Mouse (Mus musculus) stomach, adult 2 months (tissue): ENCODE measurements around the gene Dhps. TPM values are rescaled to one million over a fixed set of nuclear protein-coding genes. Genes with fewer than 3 reads are reported as not detected.

Experiments used
- polyA plus RNA-seq: library from polyadenylated mRNA; depleted of rRNA; stranded (reverse); fragments of >200 nt; gene quantifications from 2 replicates; pipeline ENCODE4 v1.2.3, GENCODE M21; 2012; rRNA removed

The Dhps gene
- polyA plus RNA-seq = 23.1 and 46.6 TPM in 2 replicates

GRCm38 (mm10) chr8:85071514-85072281 lies at the start of gene Dhps:
TSS of gene Dhps (plus strand) at chr8:85071757.

GRCm38 (mm10) chr8:85025098-85025932 lies 46.2 kb upstream of the Dhps start, which contains the start of gene Asna1:
TSS of gene Asna1 (minus strand) at chr8:85025281.

DNA sequence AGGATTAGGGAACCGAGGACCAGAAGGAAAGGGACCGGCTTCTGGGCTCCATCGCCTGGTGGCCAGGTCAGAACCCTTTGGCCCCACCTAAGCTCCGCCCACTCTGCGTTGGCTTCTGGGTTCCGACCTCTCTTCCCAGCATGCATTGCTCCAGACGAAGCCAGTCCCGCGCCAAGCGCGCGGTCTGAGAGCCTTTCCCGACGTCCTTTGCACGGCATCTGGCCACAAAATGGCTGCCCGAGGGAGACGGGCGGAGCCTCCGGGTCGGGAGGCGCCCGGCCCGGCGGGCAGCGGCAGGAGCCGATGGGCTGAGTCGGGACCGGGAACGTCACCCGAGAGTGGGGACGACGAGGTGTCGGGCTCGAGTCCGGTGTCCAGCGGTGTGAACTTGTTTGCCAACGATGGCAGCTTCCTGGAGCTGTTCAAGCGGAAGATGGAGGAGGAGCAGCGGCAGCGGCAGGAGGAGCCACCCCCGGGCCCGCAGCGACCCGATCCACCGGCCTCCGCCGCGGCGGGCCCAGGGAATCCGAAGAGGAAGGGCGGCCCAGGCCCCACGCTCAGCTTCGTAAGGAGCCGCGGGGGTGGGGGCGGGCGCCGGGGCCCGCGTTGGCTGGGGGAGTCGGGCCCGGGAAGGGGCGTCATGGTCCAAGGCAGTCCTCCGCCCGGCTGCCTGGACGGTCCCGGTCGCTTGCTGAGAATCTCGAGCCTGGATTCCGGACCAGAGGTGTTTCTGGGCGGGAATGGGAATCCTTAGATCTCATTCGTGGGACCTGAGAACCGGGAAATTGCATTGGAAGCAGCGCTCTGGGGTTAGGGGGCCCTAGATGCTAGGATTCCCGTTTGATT lies 44.7 kb upstream of the Dhps start, which contains the start of gene Trir:
Trir (plus strand) TSS at position 154 of the 846 bp plus-strand sequence.

DNA sequence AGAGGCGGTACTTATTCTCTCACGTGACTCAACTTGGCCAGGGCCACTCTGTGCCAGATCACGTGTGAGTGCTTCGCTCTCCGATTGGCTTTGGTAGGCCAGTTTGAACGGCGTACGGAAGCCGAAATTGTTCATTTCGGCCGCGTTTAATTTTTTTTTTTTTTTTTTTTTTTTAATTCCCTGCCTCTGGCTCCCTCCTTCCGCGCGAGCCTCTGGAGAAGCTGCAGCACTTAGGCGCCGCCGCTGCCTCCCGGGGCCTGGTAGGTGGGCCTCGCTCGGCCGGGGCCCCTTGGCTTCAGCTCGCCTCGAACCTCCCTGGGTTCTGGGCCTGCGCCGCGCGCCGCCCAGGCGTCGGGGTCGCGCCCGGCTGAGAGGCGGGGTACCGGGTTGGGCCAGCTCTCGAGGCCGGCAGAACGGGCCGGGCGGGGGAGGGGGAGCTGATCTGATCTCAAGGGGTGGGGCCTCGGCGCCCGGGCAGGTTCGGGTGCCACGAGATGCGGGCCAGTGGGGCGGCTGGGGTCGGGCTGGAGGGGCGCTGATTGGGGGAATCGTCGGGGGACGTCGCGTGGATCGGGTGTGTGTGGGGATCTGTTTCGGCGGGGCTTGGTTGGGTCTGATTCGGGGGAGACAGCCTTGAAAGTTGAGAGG lies 34.7 kb upstream of the Dhps start, which contains the start of gene Tnpo2:
Tnpo2 (plus strand) TSS at position 198 of the 648 bp plus-strand sequence.

GRCm38 (mm10) chr8:85059879-85060616 lies 11.5 kb upstream of the Dhps start, which contains the start of gene Fbxw9:
TSS of gene Fbxw9 (plus strand) at chr8:85060055.

DNA sequence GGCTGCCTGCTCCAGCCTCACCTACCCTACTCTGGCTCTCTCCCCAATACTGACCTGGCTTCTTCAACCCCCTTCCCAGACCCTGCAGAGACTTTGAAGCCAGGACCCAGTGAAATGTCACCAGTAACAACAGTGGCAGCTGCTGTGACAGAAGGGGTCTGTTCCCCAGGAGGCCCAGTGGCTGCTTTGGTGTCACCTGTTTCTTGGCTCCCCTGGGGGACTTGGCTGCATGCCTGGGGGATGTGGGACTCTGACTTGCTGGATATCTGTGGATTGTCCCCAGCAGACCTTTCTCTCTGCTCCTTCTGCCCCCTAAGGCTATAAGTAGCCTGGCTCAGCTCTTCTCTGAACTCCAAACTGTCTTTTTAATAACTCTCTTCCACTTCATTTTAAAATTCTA lies 3.6 kb upstream of the Dhps start, which contains the start of gene Gm5741:
Gm5741 (minus strand) TSS at position 1 of the 400 bp plus-strand sequence.

GRCm38 (mm10) chr8:85080532-85081215 lies 9.1 kb downstream of the Dhps start, which contains the start of gene Wdr83os:
TSS of gene Wdr83os (plus strand) at chr8:85080740.

GRCm38 (mm10) chr8:85081216-85081555 lies 9.6 kb downstream of the Dhps start, which contains the start of gene Wdr83:
TSS of gene Wdr83 (minus strand) at chr8:85081306.

GRCm38 (mm10) chr8:85083108-85083813 lies 11.7 kb downstream of the Dhps start, which contains the start of gene Man2b1:
TSS of gene Man2b1 (plus strand) at chr8:85083270.

DNA sequence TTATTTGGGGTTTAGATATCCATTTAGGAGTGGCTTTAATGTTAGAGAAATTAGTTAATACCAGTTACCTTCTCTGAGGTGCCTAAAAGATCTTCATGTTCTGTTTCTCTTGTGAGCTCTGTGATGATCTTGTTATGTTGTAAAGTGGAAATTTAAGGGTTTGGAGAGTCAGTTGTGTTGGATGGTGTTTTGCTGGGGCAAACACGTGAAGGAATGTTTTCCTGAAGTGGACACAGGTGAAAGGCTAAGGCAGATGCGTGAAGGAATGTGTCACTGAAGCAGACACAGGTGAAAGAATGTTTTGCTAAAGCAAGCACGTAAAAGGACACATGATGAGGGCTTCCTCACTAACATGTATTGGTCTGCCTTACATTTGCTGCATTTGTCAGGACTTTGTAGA lies 51.4 kb downstream of the Dhps start, which contains the start of gene Zfp791:
Zfp791 (minus strand) TSS at position 101 of the 400 bp plus-strand sequence.

Other genes with a start within 250 kb of the Dhps start
- gene Dand5, start 248.9 kb upstream of the Dhps start, polyA plus RNA-seq = 1.1 and 1.3 TPM in 2 replicates
- gene Gadd45gip1, start 240.2 kb upstream of the Dhps start, polyA plus RNA-seq = 20.5 and 114 TPM in 2 replicates
- gene Rad23a, start 231.1 kb upstream of the Dhps start, polyA plus RNA-seq = 34.5 and 34.7 TPM in 2 replicates
- gene Calr, start 224.8 kb upstream of the Dhps start, polyA plus RNA-seq = 52.9 and 61.7 TPM in 2 replicates
- 21.9 and 25.5 TPM in 2 replicates for gene Farsa, start 214.8 kb upstream of the Dhps start, polyA plus RNA-seq
- 0.08 and 0.22 TPM in 2 replicates for gene Syce2, start 199.6 kb upstream of the Dhps start, polyA plus RNA-seq
- 101 and 137 TPM in 2 replicates for gene Gcdh, start 177.8 kb upstream of the Dhps start, polyA plus RNA-seq
- 0.06 and 0.34 TPM in 2 replicates for gene Klf1, start 169.8 kb upstream of the Dhps start, polyA plus RNA-seq
- gene Dnase2a, start 163.2 kb upstream of the Dhps start, polyA plus RNA-seq = 8.6 and 9.6 TPM in 2 replicates
- 0.41 and 0.72 TPM in 2 replicates for gene Mast1, start 134.4 kb upstream of the Dhps start, polyA plus RNA-seq
- gene Rtbdn, start 124.8 kb upstream of the Dhps start, polyA plus RNA-seq = not detected in 2 replicates
- gene Gm49661, start 102.3 kb upstream of the Dhps start, polyA plus RNA-seq = 0.89 TPM in 1 of 2 replicates, not detected in the other
- gene Prdx2, start 102.2 kb upstream of the Dhps start, polyA plus RNA-seq = 79.1 and 81.4 TPM in 2 replicates
- 17.6 and 24.3 TPM in 2 replicates for gene Rnaseh2a, start 102.0 kb upstream of the Dhps start, polyA plus RNA-seq
- 114 and 193 TPM in 2 replicates for gene Junb, start 93.0 kb upstream of the Dhps start, polyA plus RNA-seq
- 14.5 and 15.1 TPM in 2 replicates for gene Hook2, start 81.2 kb upstream of the Dhps start, polyA plus RNA-seq
- gene Best2, start 57.2 kb upstream of the Dhps start, polyA plus RNA-seq = not detected in 2 replicates
- 51.2 and 52.0 TPM in 2 replicates for gene Asna1, start 46.5 kb upstream of the Dhps start, polyA plus RNA-seq
- gene Trir, start 44.9 kb upstream of the Dhps start, polyA plus RNA-seq = 27.6 and 47.2 TPM in 2 replicates
- 18.8 and 27.1 TPM in 2 replicates for gene Tnpo2, start 34.8 kb upstream of the Dhps start, polyA plus RNA-seq
- gene Fbxw9, start 11.7 kb upstream of the Dhps start, polyA plus RNA-seq = 31.9 and 42.6 TPM in 2 replicates
- gene Gm5741, start 3.8 kb upstream of the Dhps start, polyA plus RNA-seq = 1.2 and 1.7 TPM in 2 replicates
- 67.2 and 75.2 TPM in 2 replicates for gene Wdr83os, start 9.0 kb downstream of the Dhps start, polyA plus RNA-seq
- gene Wdr83, start 9.5 kb downstream of the Dhps start, polyA plus RNA-seq = 8.4 and 11.5 TPM in 2 replicates
- gene Man2b1, start 11.5 kb downstream of the Dhps start, polyA plus RNA-seq = 21.5 and 23.4 TPM in 2 replicates
- 0.05 and 0.06 TPM in 2 replicates for gene Zfp791, start 51.3 kb downstream of the Dhps start, polyA plus RNA-seq
- gene Cks1brt, start 80.2 kb downstream of the Dhps start, polyA plus RNA-seq = not detected in 2 replicates
- gene Olfr371, start 154.2 kb downstream of the Dhps start, polyA plus RNA-seq = not detected in 2 replicates
- 2.2 and 2.4 TPM in 2 replicates for gene Orc6, start 227.9 kb downstream of the Dhps start, polyA plus RNA-seq
- gene Vps35, start 228.0 kb downstream of the Dhps start, polyA plus RNA-seq = 1.6 and 2.3 TPM in 2 replicates